Mouse (Mus musculus): ENCODE measurements at regions not wholly inside any gene's neighbourhood (a gene's known extent, or its start where the extent isn't known, plus 50 kb on each side); places are given as distances from the start of the nearest gene placed in this dataset.

DNA sequence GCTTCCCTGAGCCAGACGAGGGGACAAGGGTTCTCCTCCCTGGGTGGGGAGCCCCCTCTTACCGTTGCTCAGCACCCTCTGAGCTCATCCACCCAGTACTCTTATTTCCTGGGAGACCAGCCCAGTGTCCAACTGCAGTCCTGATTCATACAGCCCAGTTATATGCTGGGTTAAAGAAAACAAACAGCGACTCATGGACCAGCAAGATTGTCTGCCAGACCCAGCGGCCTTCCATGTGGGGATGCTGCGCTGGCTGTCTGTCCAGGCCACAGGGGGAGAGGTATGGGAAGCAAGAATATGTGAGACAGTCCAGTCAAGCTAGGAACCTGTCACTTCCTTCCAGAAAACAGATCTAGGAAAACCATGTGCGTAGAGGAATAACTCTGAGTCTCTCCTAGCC lies 117.3 kb upstream of the 1600014C23Rik start (continued):
- no peak for TF ChIP-seq USF2 (conservative IDR thresholded peaks at IDR 0.05; ENCODE audit: low read depth, low read length)

DNA sequence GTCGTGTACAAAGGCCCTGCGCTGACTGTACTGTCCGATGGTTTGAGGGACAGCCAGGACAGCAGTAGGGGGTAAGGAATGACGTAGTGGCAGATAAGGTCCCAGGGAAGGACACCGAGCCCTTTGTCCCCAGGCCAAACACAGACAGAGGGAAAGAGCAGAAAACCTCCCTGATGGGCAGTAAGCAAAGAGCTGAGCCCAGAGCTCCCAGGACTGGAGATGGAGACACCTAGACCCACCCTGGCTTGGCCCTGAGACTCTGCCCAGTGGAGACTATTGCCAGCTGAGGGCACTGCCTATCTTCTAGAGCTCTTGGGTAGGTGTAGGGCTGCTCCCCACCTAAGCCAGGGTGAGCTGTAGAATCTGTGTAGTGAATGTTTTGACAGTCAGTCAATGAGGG lies 116.5 kb upstream of the 1600014C23Rik start:
- dilution Hi-C loops (cut with MboI; ENCODE audit: extremely low pct_ligation_motif_present, extremely low pct_unique_long_range_greater_than_20kb, low sequenced_read_pairs) (no loop called here), in situ Hi-C loops (cut with MboI; ENCODE audit: low pct_ligation_motif_present, low pct_unique_long_range_greater_than_20kb, low sequenced_read_pairs) (loop anchor here (10.0 kb wide), 1 partner anchor 185 kb away; the partner anchor contains the start of gene Vegfa)
- H3K9ac ChIP-seq (ENCODE audit: insufficient read depth, low read depth): no peak overlapping the region
- no peak for TF ChIP-seq E2F4 (IDR thresholded peaks at IDR 0.05; ENCODE audit: insufficient replicate concordance, low read depth, low read length)
- no peak for TF ChIP-seq MXI1 (IDR thresholded peaks at IDR 0.05; ENCODE audit: low read depth, low read length)
- no peak for TF ChIP-seq ZMIZ1 (IDR thresholded peaks at IDR 0.05; ENCODE audit: low read depth, low read length)
- no peak for TF ChIP-seq PAX5 (IDR thresholded peaks at IDR 0.05; ENCODE audit: low read length)
- no peak for TF ChIP-seq JUND (conservative IDR thresholded peaks at IDR 0.05; ENCODE audit: low read depth, low read length)
- TF ChIP-seq HCFC1 (IDR thresholded peaks at IDR 0.05; ENCODE audit: low read depth, low read length): no peak
- peaks cover 16% of the 10 kb centered on the region for H3K9me3 ChIP-seq (replicated peaks; ENCODE audit: low read length)
- peaks cover 0 to 7% of the 10 kb centered on the region in 2 experiments; a peak in 3 of 4 replicates for H3K4me1 ChIP-seq (ENCODE audit: control insufficient read depth in 1 of 2, insufficient read depth in 2 of 2)
- no peak overlapping the region for H3K27ac ChIP-seq (ENCODE audit: insufficient read depth, low read depth)
- no peak overlapping the region for H3K4me2 ChIP-seq (ENCODE audit: insufficient read depth, low read depth, poor library complexity, severe bottlenecking)
- peaks cover 76% of the 10 kb centered on the region for H3K27me3 ChIP-seq (replicated peaks)
- no peak overlapping the region for H3K4me3 ChIP-seq (replicated peaks in 1 of 3; ENCODE audit: low read depth in 2 of 3, low read length in 2 of 3, poor library complexity in 1 of 3)
- DNase-seq (ENCODE audit: extremely low read depth): no peak
- no peaks in the 10 kb centered on the region for H3K36me3 ChIP-seq (replicated peaks in 1 of 2; ENCODE audit: control insufficient read depth in 1 of 2, insufficient read depth in 1 of 2, low read length in 1 of 2)
- no peaks in the 10 kb centered on the region for H3K79me2 ChIP-seq (replicated peaks; ENCODE audit: control insufficient read depth, extremely low read depth, insufficient read depth, poor library complexity, severe bottlenecking)

DNA sequence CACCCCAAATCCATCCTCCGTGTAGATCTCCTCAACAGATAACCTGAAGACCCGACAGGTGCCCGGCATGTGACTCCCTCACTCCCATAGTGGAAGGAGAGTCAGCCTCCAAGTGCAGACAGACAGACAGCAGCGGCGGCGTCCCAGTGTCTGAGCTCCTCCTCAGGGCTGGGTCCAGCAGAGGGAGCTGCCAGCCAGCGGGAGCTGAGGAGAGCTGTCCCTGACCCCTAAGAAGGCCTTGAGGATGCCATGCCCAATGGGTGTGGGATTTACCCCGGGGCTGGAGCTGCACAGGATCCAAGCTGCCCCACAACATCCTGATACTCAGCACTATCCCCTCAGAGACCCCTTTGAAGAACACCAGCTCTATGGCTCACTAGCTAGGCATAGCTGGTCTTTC lies 115.0 kb upstream of the 1600014C23Rik start:
- peaks cover 72% of the 10 kb centered on the region for H3K27me3 ChIP-seq (replicated peaks)
- no peak for DNase-seq (ENCODE audit: extremely low read depth)
- no peak overlapping the region for H3K4me2 ChIP-seq (ENCODE audit: insufficient read depth, low read depth, poor library complexity, severe bottlenecking)
- dilution Hi-C loops (cut with MboI; ENCODE audit: extremely low pct_ligation_motif_present, extremely low pct_unique_long_range_greater_than_20kb, low sequenced_read_pairs) (no loop called here), in situ Hi-C loops (cut with MboI; ENCODE audit: low pct_ligation_motif_present, low pct_unique_long_range_greater_than_20kb, low sequenced_read_pairs) (no loop called here)
- no peaks in the 10 kb centered on the region; a peak in 1 of 4 replicates for H3K4me1 ChIP-seq (ENCODE audit: control insufficient read depth in 1 of 2, insufficient read depth in 2 of 2)
- no peak overlapping the region for H3K27ac ChIP-seq (ENCODE audit: insufficient read depth, low read depth)
- H3K79me2 ChIP-seq (replicated peaks; ENCODE audit: control insufficient read depth, extremely low read depth, insufficient read depth, poor library complexity, severe bottlenecking): no peaks in the 10 kb centered on the region
- no peaks in the 10 kb centered on the region for H3K36me3 ChIP-seq (replicated peaks in 1 of 2; ENCODE audit: control insufficient read depth in 1 of 2, insufficient read depth in 1 of 2, low read length in 1 of 2)
- peaks cover 16% of the 10 kb centered on the region for H3K9me3 ChIP-seq (replicated peaks; ENCODE audit: low read length)
- no peak for TF ChIP-seq ZC3H11A (IDR thresholded peaks at IDR 0.05; ENCODE audit: low read depth, low read length)
- peak; percentile 68 for TF ChIP-seq SMC3 (IDR thresholded peaks at IDR 0.05; ENCODE audit: low read depth, low read length)
- TF ChIP-seq RAD21 (IDR thresholded peaks at IDR 0.05; ENCODE audit: low read depth, low read length): peak; percentile 62
- no peak for TF ChIP-seq POLR2A (IDR thresholded peaks at IDR 0.05; ENCODE audit: low read depth, low read length)
- no peak for TF ChIP-seq MYC (IDR thresholded peaks at IDR 0.05; ENCODE audit: low read depth, low read length)
- peak in 1 of 2 experiments; percentile 60; a peak in 2 of 4 replicates for TF ChIP-seq CTCF (conservative IDR thresholded peaks at IDR 0.05 in 1 of 2, IDR thresholded peaks at IDR 0.05 in 1 of 2; ENCODE audit: low read depth in 2 of 2, low read length in 2 of 2)
- TF ChIP-seq SIN3A (IDR thresholded peaks at IDR 0.05; ENCODE audit: low read length): no peak
- TF ChIP-seq GABPA (IDR thresholded peaks at IDR 0.05; ENCODE audit: insufficient replicate concordance, low read depth, low read length): no peak
- TF ChIP-seq MXI1 (IDR thresholded peaks at IDR 0.05; ENCODE audit: low read depth, low read length): no peak
- no peak overlapping the region for H3K9ac ChIP-seq (ENCODE audit: insufficient read depth, low read depth)
- no peak overlapping the region for H3K4me3 ChIP-seq (replicated peaks in 1 of 3; ENCODE audit: low read depth in 2 of 3, low read length in 2 of 3, poor library complexity in 1 of 3)

Data from CH12.LX (cell line).